Mouse (Mus musculus): Measurements from ENCODE around the gene Slc1a5. TPM values are rescaled to one million over a fixed set of nuclear protein-coding genes. Genes with fewer than 3 reads are reported as not detected.

The Slc1a5 gene
- polyA plus RNA-seq, 1 experiment, result 113 TPM

GRCm38 (mm10) chr7:16809739-16810138 is 28.6 kb downstream of the Slc1a5 start:
- Histone ChIP-seq H3K27me3 (ENCODE audit: control insufficient read depth, insufficient read depth, insufficient read length) (no peaks in the 10 kb centered on the region), H3K4me2 (ENCODE audit: low read depth) (no peak overlapping the region), H3K36me3 (ENCODE audit: control insufficient read depth, insufficient read depth) (peaks cover 4% of the 10 kb centered on the region), H3K4me3 (no peak overlapping the region), H3ac (ENCODE audit: control insufficient read depth, insufficient read length) (no peak overlapping the region), H3K79me2 (ENCODE audit: control insufficient read depth, insufficient read depth) (no peaks in the 10 kb centered on the region)
- TF ChIP-seq POLR2A (IDR thresholded peaks at IDR 0.05; ENCODE audit: insufficient read length, low read depth), result no peak
- TF ChIP-seq TCF12 (IDR thresholded peaks at IDR 0.05; ENCODE audit: insufficient read depth, poor library complexity, severe bottlenecking), result no peak
- TF ChIP-seq USF1 (IDR thresholded peaks at IDR 0.05; ENCODE audit: low read depth), result no peak
- no peak for TF ChIP-seq REST (IDR thresholded peaks at IDR 0.05; ENCODE audit: insufficient read depth, insufficient read length)
- TF ChIP-seq SRF (IDR thresholded peaks at IDR 0.05; ENCODE audit: control insufficient read depth, insufficient read length, low read depth), result no peak
- no peak for TF ChIP-seq E2F4 (IDR thresholded peaks at IDR 0.05; ENCODE audit: insufficient read depth)
- TF ChIP-seq POLR2AphosphoS2 (IDR thresholded peaks at IDR 0.05; ENCODE audit: insufficient read length, low read depth), result no peak

GRCm38 (mm10) chr7:16810399-16810919 is 29.3 kb downstream of the Slc1a5 start:
- no peak overlapping the region for H3K4me2 ChIP-seq (ENCODE audit: low read depth)
- TF ChIP-seq MYOG (IDR thresholded peaks at IDR 0.05; ENCODE audit: control insufficient read depth in 1 of 3, insufficient read depth in 1 of 3, insufficient read length in 2 of 3, low read depth in 2 of 3), result no peak
- no peak for TF ChIP-seq MAX (IDR thresholded peaks at IDR 0.05; ENCODE audit: low read depth)
- no peak for TF ChIP-seq POLR2A (IDR thresholded peaks at IDR 0.05; ENCODE audit: insufficient read length, low read depth)
- no peak for TF ChIP-seq POLR2AphosphoS2 (IDR thresholded peaks at IDR 0.05; ENCODE audit: insufficient read length, low read depth)
- no peak for TF ChIP-seq SRF (IDR thresholded peaks at IDR 0.05; ENCODE audit: control insufficient read depth, insufficient read length, low read depth)
- TF ChIP-seq TCF12 (IDR thresholded peaks at IDR 0.05; ENCODE audit: insufficient read depth, poor library complexity, severe bottlenecking), result no peak
- no peak for TF ChIP-seq REST (IDR thresholded peaks at IDR 0.05; ENCODE audit: insufficient read depth, insufficient read length)
- no peak for TF ChIP-seq TCF3 (IDR thresholded peaks at IDR 0.05; ENCODE audit: insufficient read length, low read depth)
- TF ChIP-seq MYOD1 (IDR thresholded peaks at IDR 0.05; ENCODE audit: control insufficient read depth in 1 of 3, insufficient read length in 2 of 3, low read depth in 2 of 3), result no peak
- no peak for TF ChIP-seq E2F4 (IDR thresholded peaks at IDR 0.05; ENCODE audit: insufficient read depth)
- no peak for TF ChIP-seq CEBPB (IDR thresholded peaks at IDR 0.05; ENCODE audit: insufficient read depth, poor library complexity, severe bottlenecking)
- no peak for TF ChIP-seq USF1 (IDR thresholded peaks at IDR 0.05; ENCODE audit: low read depth)
- H3K36me3 ChIP-seq (ENCODE audit: control insufficient read depth, insufficient read depth), result peaks cover 4% of the 10 kb centered on the region
- H3ac ChIP-seq (ENCODE audit: control insufficient read depth, insufficient read length), result no peak overlapping the region
- no peaks in the 10 kb centered on the region for H3K27me3 ChIP-seq (ENCODE audit: control insufficient read depth, insufficient read depth, insufficient read length)
- no peak overlapping the region for H3K4me3 ChIP-seq
- peaks cover under 1% of the 10 kb centered on the region for H3K79me2 ChIP-seq (ENCODE audit: control insufficient read depth, insufficient read depth)

GRCm38 (mm10) chr7:16810920-16811648 is 29.9 kb downstream of the Slc1a5 start:
- Histone ChIP-seq H3K4me3 (no peak overlapping the region), H3K79me2 (ENCODE audit: control insufficient read depth, insufficient read depth) (peaks cover 4% of the 10 kb centered on the region), H3K4me2 (ENCODE audit: low read depth) (no peak overlapping the region), H3K27me3 (ENCODE audit: control insufficient read depth, insufficient read depth, insufficient read length) (no peaks in the 10 kb centered on the region), H3ac (ENCODE audit: control insufficient read depth, insufficient read length) (no peak overlapping the region), H3K36me3 (ENCODE audit: control insufficient read depth, insufficient read depth) (peaks cover 4% of the 10 kb centered on the region)
- TF ChIP-seq TCF12 (IDR thresholded peaks at IDR 0.05; ENCODE audit: insufficient read depth, poor library complexity, severe bottlenecking) (no peak), MYOD1 (IDR thresholded peaks at IDR 0.05; ENCODE audit: control insufficient read depth in 1 of 3, insufficient read length in 2 of 3, low read depth in 2 of 3) (no peak), USF1 (IDR thresholded peaks at IDR 0.05; ENCODE audit: low read depth) (no peak), POLR2AphosphoS2 (IDR thresholded peaks at IDR 0.05; ENCODE audit: insufficient read length, low read depth) (no peak), MAX (IDR thresholded peaks at IDR 0.05; ENCODE audit: low read depth) (no peak), E2F4 (IDR thresholded peaks at IDR 0.05; ENCODE audit: insufficient read depth) (no peak)

- TF ChIP-seq POLR2AphosphoS2 (IDR thresholded peaks at IDR 0.05; ENCODE audit: insufficient read length, low read depth), result no peak
- no peak for TF ChIP-seq MYOG (IDR thresholded peaks at IDR 0.05; ENCODE audit: control insufficient read depth in 1 of 3, insufficient read depth in 1 of 3, insufficient read length in 2 of 3, low read depth in 2 of 3)
- TF ChIP-seq E2F4 (IDR thresholded peaks at IDR 0.05; ENCODE audit: insufficient read depth), result no peak
- TF ChIP-seq SRF (IDR thresholded peaks at IDR 0.05; ENCODE audit: control insufficient read depth, insufficient read length, low read depth), result no peak
- no peak for TF ChIP-seq REST (IDR thresholded peaks at IDR 0.05; ENCODE audit: insufficient read depth, insufficient read length)
- no peak for TF ChIP-seq TCF3 (IDR thresholded peaks at IDR 0.05; ENCODE audit: insufficient read length, low read depth)
- no peak for TF ChIP-seq MAX (IDR thresholded peaks at IDR 0.05; ENCODE audit: low read depth)
- TF ChIP-seq CEBPB (IDR thresholded peaks at IDR 0.05; ENCODE audit: insufficient read depth, poor library complexity, severe bottlenecking), result no peak
- TF ChIP-seq USF1 (IDR thresholded peaks at IDR 0.05; ENCODE audit: low read depth), result no peak
- TF ChIP-seq MYOD1 (IDR thresholded peaks at IDR 0.05; ENCODE audit: control insufficient read depth in 1 of 3, insufficient read length in 2 of 3, low read depth in 2 of 3), result no peak
- TF ChIP-seq POLR2A (IDR thresholded peaks at IDR 0.05; ENCODE audit: insufficient read length, low read depth), result no peak
- TF ChIP-seq TCF12 (IDR thresholded peaks at IDR 0.05; ENCODE audit: insufficient read depth, poor library complexity, severe bottlenecking), result no peak
Measured at GRCm38 (mm10) chr7:16811649-16812070, 30.5 kb downstream of the Slc1a5 start.

More at GRCm38 (mm10) chr7:16811649-16812070, 30.5 kb downstream of the Slc1a5 start:
- H3K27me3 ChIP-seq (ENCODE audit: control insufficient read depth, insufficient read depth, insufficient read length), result no peaks in the 10 kb centered on the region
- H3K4me3 ChIP-seq, result no peak overlapping the region
- H3ac ChIP-seq (ENCODE audit: control insufficient read depth, insufficient read length), result no peak overlapping the region
- no peak overlapping the region for H3K4me2 ChIP-seq (ENCODE audit: low read depth)
- peaks cover 5% of the 10 kb centered on the region for H3K79me2 ChIP-seq (ENCODE audit: control insufficient read depth, insufficient read depth)
- H3K36me3 ChIP-seq (ENCODE audit: control insufficient read depth, insufficient read depth), result peaks cover 4% of the 10 kb centered on the region

Data from myocyte (in vitro differentiated cells).